Mouse (Mus musculus) C2C12 (cell line): ENCODE results near the gene Nrxn3. TPM values are rescaled to one million over a fixed set of nuclear protein-coding genes. Genes with fewer than 3 reads are reported as not detected.

Source experiments
- H3K27me3 ChIP-seq: one replicate; pipeline ENCODE4 v1.6.1; 2011; ENCODE audit not compliant: control insufficient read depth, insufficient read depth, insufficient read length
- H3K36me3 ChIP-seq: one replicate; pipeline ENCODE4 v1.6.1; 2011; ENCODE audit not compliant: control insufficient read depth, insufficient read depth
- H3K4me3 ChIP-seq: one replicate; pipeline ENCODE4 v1.5.1; 2011; ENCODE audit warnings: mild to moderate bottlenecking, control low read depth; ENCODE audit not compliant: poor library complexity, insufficient read depth, severe bottlenecking
- H3K79me2 ChIP-seq: one replicate; pipeline ENCODE4 v1.6.1; 2011; ENCODE audit not compliant: control insufficient read depth, insufficient read depth
- H3K79me3 ChIP-seq: one replicate; pipeline ENCODE4 v1.6.1; 2011; ENCODE audit warnings: low read depth, control low read depth
- H3ac ChIP-seq: one replicate; pipeline ENCODE3; 2011; ENCODE audit warnings: low read depth; ENCODE audit not compliant: control insufficient read depth, insufficient read length
- CEBPB ChIP-seq: IDR thresholded peaks from one replicate; pipeline ENCODE4 v1.6.1; 2011; ENCODE audit warnings: low read depth, mild to moderate bottlenecking, control low read depth, moderate library complexity
- CTCF ChIP-seq: IDR thresholded peaks from one replicate; pipeline ENCODE4 v1.5.1; 2011; ENCODE audit not compliant: control insufficient read depth, insufficient read depth, insufficient read length
- FOSL1 ChIP-seq: IDR thresholded peaks from one replicate; pipeline ENCODE4 v1.8.0; 2011; ENCODE audit warnings: mild to moderate bottlenecking, low read length; ENCODE audit not compliant: poor library complexity, insufficient read depth, severe bottlenecking
- MAX ChIP-seq: IDR thresholded peaks from one replicate; pipeline ENCODE4 v1.6.1; 2011; ENCODE audit warnings: mild to moderate bottlenecking, control low read depth
- MYOD1 ChIP-seq: IDR thresholded peaks from one replicate; pipeline ENCODE4 v1.6.1; 2011; ENCODE audit warnings: low read depth; ENCODE audit not compliant: control insufficient read depth, insufficient read length
- MYOG ChIP-seq: IDR thresholded peaks from one replicate; pipeline ENCODE4 v1.6.1; 2011; ENCODE audit not compliant: control insufficient read depth, insufficient read length; ENCODE audit errors: extremely low read depth
- USF1 ChIP-seq: IDR thresholded peaks from one replicate; pipeline ENCODE4 v1.6.1; 2011; ENCODE audit warnings: low read depth, mild to moderate bottlenecking, control low read depth, moderate library complexity
- polyA plus RNA-seq: library from polyadenylated mRNA; unstranded; fragments of >200 nt; fragmentation: generic; extraction: Trizol; gene quantifications from one replicate; pipeline ENCODE4 v1.2.1, GENCODE M21; 2012; ENCODE audit warnings: missing spikeins

Nrxn3 gene
- polyA plus RNA-seq, 1 experiment: 0.01 TPM

DNA sequence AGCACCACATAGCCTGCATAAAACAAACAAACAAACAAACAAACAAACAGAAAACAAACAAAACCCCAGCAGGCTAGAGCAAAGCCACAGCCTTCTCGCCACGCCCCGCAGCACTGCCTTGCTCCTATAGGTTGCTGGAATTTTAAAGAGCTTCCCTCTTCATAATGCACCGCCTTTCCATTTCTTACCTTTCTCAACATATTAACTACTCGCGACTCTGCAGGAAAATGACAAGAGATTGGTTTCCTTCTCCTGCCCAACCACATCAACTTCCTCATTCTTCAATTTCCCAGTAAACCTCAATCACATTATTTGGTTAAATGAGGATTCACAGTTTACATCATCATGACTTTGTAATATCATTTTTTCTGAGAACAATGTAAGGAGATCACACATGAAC lies 1494.4 kb downstream of the Nrxn3 start:
- no peak overlapping the region for H3ac ChIP-seq

DNA sequence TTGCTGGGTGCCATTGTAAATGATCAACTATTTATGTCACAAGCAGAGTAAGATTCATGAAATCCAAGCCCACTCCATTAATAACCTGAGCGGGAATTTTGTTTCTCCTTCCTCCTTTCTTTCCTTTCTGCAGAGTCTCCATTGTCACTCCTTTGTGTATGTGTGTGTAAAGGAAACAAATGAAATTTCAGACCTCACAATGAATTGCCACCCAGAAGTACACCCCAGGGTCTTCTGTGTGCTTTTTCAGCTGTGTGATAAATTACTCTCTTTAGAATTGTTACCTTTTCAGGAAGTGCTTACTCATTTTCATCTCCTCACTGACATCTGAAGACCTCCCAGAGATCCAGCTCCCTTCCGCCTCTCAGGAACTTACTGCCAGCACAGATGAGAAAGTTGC lies 1506.4 kb downstream of the Nrxn3 start:
- no peak overlapping the region for H3K4me3 ChIP-seq
- H3K79me3 ChIP-seq: no peaks in the 10 kb centered on the region
- H3K79me2 ChIP-seq: no peaks in the 10 kb centered on the region
- H3K36me3 ChIP-seq: no peaks in the 10 kb centered on the region
- TF ChIP-seq CTCF: no peak
- no peak for TF ChIP-seq MAX
- TF ChIP-seq MYOD1: no peak
- no peak for TF ChIP-seq FOSL1
- no peak for TF ChIP-seq CEBPB
- no peak for TF ChIP-seq MYOG
- no peak for TF ChIP-seq USF1
- H3ac ChIP-seq: no peak overlapping the region
- no peaks in the 10 kb centered on the region for H3K27me3 ChIP-seq

More for the DNA sequence above, 1494.4 kb downstream of the Nrxn3 start:
- H3K79me2 ChIP-seq: no peaks in the 10 kb centered on the region
- no peaks in the 10 kb centered on the region for H3K36me3 ChIP-seq
- TF ChIP-seq MYOG (no peak), MAX (no peak), MYOD1 (no peak), USF1 (no peak), CEBPB (no peak), FOSL1 (no peak), CTCF (no peak)
- no peaks in the 10 kb centered on the region for H3K79me3 ChIP-seq
- H3K27me3 ChIP-seq: no peaks in the 10 kb centered on the region
- no peak overlapping the region for H3K4me3 ChIP-seq

DNA sequence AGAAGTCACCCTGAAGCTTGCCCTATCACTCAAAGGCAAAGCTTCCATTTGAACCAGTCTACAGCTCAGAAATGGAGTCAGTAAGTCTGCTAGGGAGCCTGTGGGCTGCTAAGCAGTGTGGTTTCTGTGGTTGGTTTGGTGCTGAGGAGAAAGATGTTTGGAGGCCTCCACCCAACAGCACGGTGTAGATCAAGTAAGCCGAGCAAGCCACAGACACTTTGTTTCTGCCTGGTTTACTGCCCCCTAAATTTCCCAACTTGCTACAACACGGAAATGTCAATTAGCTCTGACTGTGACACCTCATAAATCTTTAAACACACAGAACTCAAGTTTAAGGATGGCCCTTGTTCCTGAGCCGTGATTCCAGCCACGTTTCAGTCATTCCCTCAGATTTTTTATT lies 1513.4 kb downstream of the Nrxn3 start:
- Histone ChIP-seq H3K4me3 (no peak overlapping the region), H3K27me3 (no peaks in the 10 kb centered on the region), H3K36me3 (no peaks in the 10 kb centered on the region), H3ac (no peak overlapping the region), H3K79me3 (no peaks in the 10 kb centered on the region), H3K79me2 (no peaks in the 10 kb centered on the region)
- TF ChIP-seq MYOD1 (no peak), CEBPB (no peak), MAX (no peak), MYOG (no peak), CTCF (no peak), USF1 (no peak), FOSL1 (no peak)

DNA sequence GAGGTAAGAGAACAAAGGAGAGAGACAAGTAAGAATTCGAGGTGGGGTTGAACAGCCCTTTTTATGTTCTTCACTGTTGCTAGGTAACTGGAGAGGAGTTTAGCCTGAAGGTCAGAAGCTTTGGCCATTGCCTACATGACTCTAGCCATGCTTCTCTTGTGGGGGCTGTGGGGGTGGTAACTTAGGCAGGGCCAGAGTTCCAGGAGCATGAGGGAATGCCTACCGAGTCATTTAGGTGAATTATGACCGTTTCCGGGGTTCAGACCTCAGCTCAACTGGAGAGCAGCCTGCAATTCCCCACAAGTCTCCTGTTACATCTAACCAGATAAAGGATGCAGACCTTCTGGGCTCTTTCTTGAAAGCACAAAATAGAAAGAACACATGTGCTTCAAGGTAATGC lies 1537.6 kb downstream of the Nrxn3 start:
- no peaks in the 10 kb centered on the region for H3K27me3 ChIP-seq
- no peaks in the 10 kb centered on the region for H3K36me3 ChIP-seq
- TF ChIP-seq MYOD1 (no peak), FOSL1 (no peak), USF1 (no peak), MYOG (no peak), CEBPB (no peak), MAX (no peak), CTCF (no peak)
- H3ac ChIP-seq: no peak overlapping the region
- H3K79me2 ChIP-seq: no peaks in the 10 kb centered on the region
- H3K4me3 ChIP-seq: no peak overlapping the region
- no peaks in the 10 kb centered on the region for H3K79me3 ChIP-seq

DNA sequence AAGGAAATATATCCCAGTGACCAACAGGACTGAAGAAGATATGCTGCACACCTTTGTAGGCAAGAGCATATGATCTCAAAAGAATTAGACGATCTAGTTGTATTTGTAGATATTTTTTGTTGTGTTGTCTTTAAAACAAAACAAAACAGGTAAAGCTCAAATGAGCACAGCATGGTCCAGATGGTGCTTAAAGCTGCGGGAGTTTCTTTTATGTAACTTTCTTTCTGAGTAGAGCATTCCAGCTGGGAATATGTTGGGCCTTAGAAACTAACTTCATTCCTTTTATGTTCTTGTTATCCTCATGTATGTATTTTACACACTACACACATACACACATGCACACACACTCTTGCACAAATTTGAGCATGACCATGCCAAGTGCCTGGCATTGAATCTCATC lies 1545.4 kb downstream of the Nrxn3 start:
- no peaks in the 10 kb centered on the region for H3K79me3 ChIP-seq
- no peaks in the 10 kb centered on the region for H3K36me3 ChIP-seq
- no peaks in the 10 kb centered on the region for H3K79me2 ChIP-seq
- no peaks in the 10 kb centered on the region for H3K27me3 ChIP-seq
- H3ac ChIP-seq: no peak overlapping the region
- TF ChIP-seq FOSL1 (no peak), MYOG (no peak), CEBPB (no peak), MAX (no peak), CTCF (no peak), USF1 (no peak), MYOD1 (no peak)
- H3K4me3 ChIP-seq: no peak overlapping the region

DNA sequence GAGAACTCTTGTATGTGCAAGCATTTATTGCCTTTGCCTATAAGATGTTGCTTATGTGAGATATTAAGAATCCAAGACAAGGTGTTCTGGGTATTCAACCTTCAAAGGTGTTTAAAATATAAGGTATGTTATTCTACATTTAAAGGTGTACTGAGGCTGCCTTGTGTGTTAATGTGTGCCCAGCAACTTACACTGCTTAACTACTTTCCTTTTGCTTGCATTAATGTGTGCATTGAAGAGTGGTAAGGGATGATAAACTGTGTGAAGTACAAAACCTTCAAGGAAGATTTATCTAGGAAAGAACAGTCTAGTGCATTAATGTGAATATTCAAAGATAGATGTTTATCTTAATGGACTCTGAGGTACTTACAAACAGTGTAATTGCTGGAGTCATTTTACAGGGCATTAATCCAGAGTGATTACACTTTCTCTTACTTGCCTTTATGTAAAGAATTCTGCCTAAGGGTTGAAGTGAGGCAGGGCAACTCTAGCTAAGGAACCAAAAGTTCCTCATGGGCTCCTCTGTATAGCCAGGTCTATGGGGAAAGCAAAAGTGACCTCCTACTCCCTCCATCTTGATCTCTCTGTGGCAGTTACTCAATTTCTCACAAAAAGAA lies 1548.2 kb downstream of the Nrxn3 start:
- TF ChIP-seq USF1 (no peak), MAX (no peak), CTCF (no peak), FOSL1 (no peak), CEBPB (no peak), MYOD1 (no peak)
- Histone ChIP-seq H3K27me3 (no peaks in the 10 kb centered on the region), H3K79me3 (no peaks in the 10 kb centered on the region), H3ac (no peak overlapping the region), H3K4me3 (no peak overlapping the region), H3K79me2 (no peaks in the 10 kb centered on the region), H3K36me3 (no peaks in the 10 kb centered on the region)
